Mouse (Mus musculus) liver, embryonic 11.5 days (tissue): Measurements from ENCODE around the gene Plp1. TPM values are rescaled to one million over a fixed set of nuclear protein-coding genes. Genes with fewer than 3 reads are reported as not detected.

Experiments
- ATAC-seq: fragments of 200-750 bp; cut with Nextera tagmentation; replicated peaks from 2 replicates; pipeline ENCODE4 v1.8.0; 2017; ENCODE audit warnings: moderate number of reproducible peaks, mild to moderate bottlenecking, moderate TSS enrichment, moderate library complexity; ENCODE audit not compliant: low FRiP score
- DNase-seq: peaks from one replicate; pipeline ENCODE4 v3.0.0-alpha.2; 2017; ENCODE audit warnings: low spot score
- H3K27ac ChIP-seq: fragments of 300-500 bp; sonication (generic); 2 replicates; pipeline ENCODE4 v1.5.1; 2014; ENCODE audit warnings: mild to moderate bottlenecking, low read depth, low read length, control low read depth
- H3K27me3 ChIP-seq: fragments of 300-500 bp; sonication (generic); replicated peaks from 2 replicates; pipeline ENCODE4 v1.6.1; 2014; ENCODE audit warnings: low read length, mixed read lengths; ENCODE audit not compliant: control insufficient read depth, insufficient read depth
- H3K36me3 ChIP-seq: fragments of 300-500 bp; sonication (generic); 2 replicates; pipeline ENCODE4 v1.6.1; 2014; ENCODE audit warnings: mild to moderate bottlenecking, low read length, moderate library complexity, mixed read lengths; ENCODE audit not compliant: control insufficient read depth, insufficient read depth
- H3K4me1 ChIP-seq: fragments of 300-500 bp; sonication (generic); replicated peaks from 2 replicates; pipeline ENCODE4 v1.6.1; 2014; ENCODE audit warnings: low read length, mixed read lengths; ENCODE audit not compliant: control insufficient read depth, insufficient read depth
- H3K4me2 ChIP-seq: fragments of 300-500 bp; sonication (generic); 2 replicates; pipeline ENCODE4 v1.6.1; 2014; ENCODE audit warnings: mild to moderate bottlenecking, control low read depth, moderate library complexity
- H3K4me3 ChIP-seq: fragments of 300-500 bp; sonication (generic); 2 replicates; pipeline ENCODE4 v1.5.1; 2014; ENCODE audit warnings: low read depth, low read length, control low read depth
- H3K9ac ChIP-seq: fragments of 300-500 bp; sonication (generic); 2 replicates; pipeline ENCODE4 v1.6.1; 2014; ENCODE audit warnings: low read depth, low read length, control low read depth
- H3K9me3 ChIP-seq: fragments of 300-500 bp; sonication (generic); 2 replicates; pipeline ENCODE4 v1.6.1; 2016; ENCODE audit warnings: low read length, inconsistent platforms, mixed read lengths; ENCODE audit not compliant: control insufficient read depth
- WGBS: fragments of 180-500 bp; shearing (Covaris S2); extraction: QIAGEN DNeasy Blood & Tissue Kit; methylation state at CpG from one replicate; pipeline ENCODE4 v1.1.7; 2014; 5-methylcytosine and 5-hydroxymethylcytosine counted together
- polyA plus RNA-seq: library from polyadenylated mRNA; unstranded; fragments of >200 nt; fragmentation: Nextera tagmentation; extraction: Ambion mirVana; gene quantifications from 2 replicates; pipeline ENCODE4 v1.2.1, GENCODE M21; 2014

Gene Plp1
- 7.2 and 7.7 TPM in 2 replicates for polyA plus RNA-seq

DNA sequence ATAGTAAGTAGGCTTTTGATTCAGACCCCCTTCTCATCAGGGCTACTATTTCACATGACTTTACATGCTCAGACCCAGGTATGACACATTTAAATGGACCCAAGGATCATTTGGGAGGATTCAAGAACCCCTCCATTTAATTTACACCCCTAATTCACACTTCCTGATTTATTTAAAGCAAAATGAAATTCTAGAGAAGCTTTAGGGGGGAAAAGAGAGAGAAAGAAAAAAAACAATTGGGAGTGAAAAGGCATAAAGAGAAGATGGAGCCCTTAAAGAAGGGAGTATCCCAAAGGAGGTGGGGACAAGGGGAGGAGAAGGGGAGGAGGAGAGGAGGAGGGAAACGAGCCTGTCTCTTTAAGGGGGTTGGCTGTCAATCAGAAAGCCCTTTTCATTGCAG, at the start of gene Plp1:
Gene Plp1, plus strand, starts transcription at position 301 of the 400 bp plus-strand sequence.
- Histone ChIP-seq H3K4me2 (no peak within 1 kb of the TSS), H3K36me3 (no peaks in the 10 kb centered on the region), H3K4me1 (no peaks in the 10 kb centered on the region), H3K9ac (no peak within 1 kb of the TSS), H3K4me3 (no peak within 1 kb of the TSS), H3K27ac (no peak within 1 kb of the TSS), H3K27me3 (no peaks in the 10 kb centered on the region; the same call in 1 of the 2 replicates), H3K9me3 (no peaks in the 10 kb centered on the region)
- DNase-seq: no peak
- 53% methylated on average over 1 of the region's 1 CpGs for WGBS
- ATAC-seq: no peak

GRCm38 (mm10) chrX:136773035-136773434, 49.4 kb upstream of the Plp1 start:
- ATAC-seq (no peak), DNase-seq (no peak)
- WGBS: 64% methylated on average over 1 of the region's 1 CpGs
- no peaks in the 10 kb centered on the region for H3K4me1 ChIP-seq
- H3K9ac ChIP-seq: no peak overlapping the region
- no peaks in the 10 kb centered on the region for H3K9me3 ChIP-seq
- no peaks in the 10 kb centered on the region; the same call in 1 of the 2 replicates for H3K36me3 ChIP-seq
- H3K27ac ChIP-seq: no peak overlapping the region
- no peaks in the 10 kb centered on the region; the same call in 1 of the 2 replicates for H3K27me3 ChIP-seq
- no peak overlapping the region for H3K4me3 ChIP-seq
- H3K4me2 ChIP-seq: no peak overlapping the region

DNA sequence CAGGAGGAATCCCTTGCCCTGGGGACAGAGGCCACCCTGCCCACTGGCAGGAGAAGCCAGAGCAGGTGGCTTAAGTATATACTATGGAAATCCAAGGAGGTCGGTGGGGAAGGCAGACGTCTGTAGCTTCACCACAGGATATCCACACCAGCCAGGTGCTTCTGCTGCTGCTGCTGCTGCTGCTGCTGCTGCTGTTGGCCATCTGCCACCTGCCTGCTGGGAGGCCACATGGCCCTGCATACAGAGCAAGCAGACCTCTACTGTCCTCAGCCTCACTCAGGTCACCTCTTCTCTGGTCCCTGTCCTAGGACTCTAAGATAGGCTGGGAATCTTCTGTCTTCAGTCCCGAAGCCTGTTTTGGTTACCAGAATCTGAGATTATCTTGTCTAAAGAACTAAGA, 44.4 kb upstream of the Plp1 start:
- DNase-seq (no peak), ATAC-seq (no peak)
- Histone ChIP-seq H3K36me3 (no peaks in the 10 kb centered on the region), H3K27ac (no peak overlapping the region), H3K4me3 (no peak overlapping the region), H3K27me3 (no peaks in the 10 kb centered on the region; the same call in none of the 2 replicates), H3K4me1 (no peaks in the 10 kb centered on the region), H3K9me3 (no peaks in the 10 kb centered on the region), H3K4me2 (no peak overlapping the region), H3K9ac (no peak overlapping the region)
- WGBS: 86% methylated on average over 3 of the region's 3 CpGs

DNA sequence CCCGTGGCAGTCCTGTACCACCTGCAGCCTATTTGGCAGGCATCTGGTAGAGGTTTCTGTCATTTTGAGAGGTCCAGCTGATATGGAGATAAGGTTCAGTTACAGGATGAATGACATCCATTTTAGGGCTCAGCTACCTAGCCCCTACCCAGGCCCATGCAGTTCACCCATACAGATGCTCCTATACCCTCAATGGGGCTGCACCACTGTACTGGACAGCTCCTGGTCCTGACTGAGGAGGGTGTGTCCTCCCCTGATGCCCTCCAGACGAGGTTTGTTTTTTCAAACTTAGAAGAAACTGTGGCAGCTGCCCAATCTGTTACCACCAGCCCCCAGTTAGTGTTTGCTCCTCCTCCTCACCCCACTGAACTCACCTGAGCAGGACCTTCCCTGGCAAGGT, 43.2 kb upstream of the Plp1 start:
- Histone ChIP-seq H3K9me3 (no peaks in the 10 kb centered on the region), H3K27me3 (no peaks in the 10 kb centered on the region; the same call in none of the 2 replicates), H3K36me3 (no peaks in the 10 kb centered on the region), H3K4me1 (no peaks in the 10 kb centered on the region), H3K4me2 (no peak overlapping the region), H3K27ac (no peak overlapping the region), H3K9ac (no peak overlapping the region), H3K4me3 (no peak overlapping the region)
- DNase-seq (no peak), ATAC-seq (no peak)
- WGBS: 63% methylated on average over 2 of the region's 2 CpGs

- Histone ChIP-seq H3K9ac (no peak within 1 kb of the TSS), H3K27me3 (no peaks in the 10 kb centered on the region; the same call in 1 of the 2 replicates), H3K36me3 (no peaks in the 10 kb centered on the region), H3K9me3 (no peaks in the 10 kb centered on the region), H3K27ac (no peak within 1 kb of the TSS), H3K4me3 (no peak within 1 kb of the TSS), H3K4me1 (no peaks in the 10 kb centered on the region), H3K4me2 (no peak within 1 kb of the TSS)
- DNase-seq (no peak), ATAC-seq (no peak)
- 77% methylated on average over 3 of the region's 3 CpGs for WGBS
Measured at GRCm38 (mm10) chrX:136780041-136780440, 42.4 kb upstream of the Plp1 start, which contains the start of gene Glra4. Glra4 (minus strand) TSS chrX:136780141.

DNA sequence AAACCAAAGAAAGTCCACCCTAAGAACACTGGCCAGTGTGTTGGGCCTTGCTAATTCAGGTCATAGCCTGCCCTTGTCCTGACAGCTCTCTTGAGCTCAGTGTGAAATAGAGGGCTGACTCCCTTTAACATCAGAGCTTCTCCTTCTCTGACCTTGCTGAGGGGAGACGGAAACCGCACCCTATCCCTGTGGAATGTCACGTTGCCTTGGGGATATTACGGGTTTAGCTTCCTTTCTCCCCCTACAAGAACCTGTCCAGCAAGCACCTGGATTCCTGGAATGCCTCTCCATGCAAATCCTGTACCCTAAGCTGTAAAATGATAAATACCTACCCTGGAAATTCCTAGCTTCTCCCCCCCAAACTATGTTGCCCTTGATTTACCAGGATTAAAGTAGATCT, 33.0 kb upstream of the Plp1 start:
- Histone ChIP-seq H3K27me3 (no peaks in the 10 kb centered on the region), H3K4me3 (no peak overlapping the region), H3K4me1 (no peaks in the 10 kb centered on the region), H3K4me2 (no peak overlapping the region), H3K36me3 (no peaks in the 10 kb centered on the region; the same call in 1 of the 2 replicates), H3K27ac (no peak overlapping the region), H3K9me3 (no peaks in the 10 kb centered on the region), H3K9ac (no peak overlapping the region)
- no peak for DNase-seq
- WGBS: 88% methylated on average over 4 of the region's 4 CpGs
- ATAC-seq: no peak

GRCm38 (mm10) chrX:136797223-136797622, 25.2 kb upstream of the Plp1 start:
- DNase-seq (no peak), ATAC-seq (no peak)
- Histone ChIP-seq H3K4me3 (no peak overlapping the region), H3K4me2 (no peak overlapping the region), H3K9ac (no peak overlapping the region), H3K27me3 (no peaks in the 10 kb centered on the region), H3K36me3 (no peaks in the 10 kb centered on the region), H3K27ac (no peak overlapping the region), H3K4me1 (no peaks in the 10 kb centered on the region), H3K9me3 (no peaks in the 10 kb centered on the region)
- 63% methylated on average over 2 of the region's 2 CpGs for WGBS

GRCm38 (mm10) chrX:136819752-136820151, 2.7 kb upstream of the Plp1 start:
- Histone ChIP-seq H3K4me1 (no peaks in the 10 kb centered on the region), H3K27me3 (no peaks in the 10 kb centered on the region; the same call in 1 of the 2 replicates), H3K9me3 (no peaks in the 10 kb centered on the region), H3K4me2 (no peak overlapping the region), H3K9ac (no peak overlapping the region), H3K36me3 (no peaks in the 10 kb centered on the region), H3K27ac (no peak overlapping the region), H3K4me3 (no peak overlapping the region)
- DNase-seq (no peak), ATAC-seq (no peak)
- WGBS: 82% methylated on average over 6 of the region's 6 CpGs

GRCm38 (mm10) chrX:136820250-136820649, 2.2 kb upstream of the Plp1 start:
- H3K4me1 ChIP-seq: no peaks in the 10 kb centered on the region
- no peak overlapping the region for H3K4me3 ChIP-seq
- H3K36me3 ChIP-seq: no peaks in the 10 kb centered on the region
- DNase-seq (peak; percentile 34), ATAC-seq (0 out of 2 replicates have a peak, but pooled peaks have one; percentile 41)
- WGBS: 6% methylated on average over 1 of the region's 1 CpGs
- H3K27me3 ChIP-seq: no peaks in the 10 kb centered on the region; the same call in 1 of the 2 replicates
- H3K9me3 ChIP-seq: no peaks in the 10 kb centered on the region
- H3K4me2 ChIP-seq: no peak overlapping the region
- H3K27ac ChIP-seq: no peak overlapping the region
- no peak overlapping the region for H3K9ac ChIP-seq
